Mouse (Mus musculus) forebrain, embryonic 15.5 days (tissue): ENCODE measurements around the gene Gga1. TPM values are rescaled to one million over a fixed set of nuclear protein-coding genes. Genes with fewer than 3 reads are reported as not detected.
"Not testable (repeated sequence)": the region's sequence is repeated elsewhere in the genome, so short reads cannot be mapped to it uniquely, and the experiment has no call there.

ENCODE experiments used
- ATAC-seq: fragments of 200-750 bp; cut with Nextera tagmentation; replicated peaks from 2 replicates; pipeline ENCODE4 v1.8.0; 2017; ENCODE audit warnings: mild to moderate bottlenecking, moderate TSS enrichment, moderate library complexity
- H3K27ac ChIP-seq: fragments of 300-500 bp; sonication (generic); replicated peaks from 2 replicates; pipeline ENCODE4 v1.5.1; 2015; ENCODE audit warnings: mild to moderate bottlenecking, inconsistent platforms
- H3K27me3 ChIP-seq: fragments of 300-500 bp; sonication (generic); 2 replicates; pipeline ENCODE4 v1.6.1; 2015; ENCODE audit warnings: inconsistent platforms
- H3K36me3 ChIP-seq: fragments of 300-500 bp; sonication (generic); 2 replicates; pipeline ENCODE4 v1.6.1; 2015; ENCODE audit warnings: mild to moderate bottlenecking, inconsistent platforms
- H3K4me1 ChIP-seq: fragments of 300-500 bp; sonication (generic); 2 replicates; pipeline ENCODE4 v1.6.1; 2015; ENCODE audit warnings: inconsistent platforms
- H3K4me2 ChIP-seq: fragments of 300-500 bp; sonication (generic); replicated peaks from 2 replicates; pipeline ENCODE4 v1.6.1; 2015; ENCODE audit warnings: mild to moderate bottlenecking, inconsistent platforms
- H3K4me3 ChIP-seq: fragments of 300-500 bp; sonication (generic); 2 replicates; pipeline ENCODE4 v1.5.1; 2015; ENCODE audit warnings: mild to moderate bottlenecking, inconsistent platforms
- H3K9ac ChIP-seq: fragments of 300-500 bp; sonication (generic); replicated peaks from 2 replicates; pipeline ENCODE4 v1.6.1; 2015; ENCODE audit warnings: mild to moderate bottlenecking, inconsistent platforms
- H3K9me3 ChIP-seq: fragments of 300-500 bp; sonication (generic); 2 replicates; pipeline ENCODE4 v1.6.1; 2016; ENCODE audit warnings: inconsistent platforms
- whole genome bisulfite sequencing: fragments of 180-500 bp; shearing (Covaris S2); methylation state at CpG from one replicate; pipeline ENCODE4 v1.1.7; 2015; ENCODE audit warnings: mixed read lengths; 5-methylcytosine and 5-hydroxymethylcytosine counted together
- polyA plus RNA-seq: library from polyadenylated mRNA; unstranded; fragments of >200 nt; fragmentation: Nextera tagmentation; extraction: Ambion mirVana; gene quantifications from 2 replicates; pipeline ENCODE4 v1.2.1, GENCODE M21; 2015

Gene Gga1
- polyA plus RNA-seq, 1 experiment from 2014 or later: 60.3 TPM

- WGBS: 46% methylated on average over 13 of the region's 13 CpGs
- no peak for ATAC-seq
- no peak overlapping the region for H3K4me2 ChIP-seq
- H3K27ac ChIP-seq: no peak overlapping the region
- peaks cover 5% of the 10 kb centered on the region; the same call in 1 of the 2 replicates for H3K4me1 ChIP-seq
- no peaks in the 10 kb centered on the region for H3K27me3 ChIP-seq
- no peak overlapping the region for H3K9ac ChIP-seq
- H3K9me3 ChIP-seq: no peaks in the 10 kb centered on the region
- no peak overlapping the region for H3K4me3 ChIP-seq
- H3K36me3 ChIP-seq: no peaks in the 10 kb centered on the region
These were observed 13.1 kb upstream of the Gga1 start for GRCm38 (mm10) chr15:78863852-78864253.

GRCm38 (mm10) chr15:78868398-78868797 lies 8.6 kb upstream of the Gga1 start:
- no peak overlapping the region for H3K4me2 ChIP-seq
- peak overlapping the region; percentile 73 for H3K27ac ChIP-seq
- no peak overlapping the region for H3K4me3 ChIP-seq
- no peak overlapping the region; the same call in 1 of the 2 replicates for H3K9ac ChIP-seq
- H3K27me3 ChIP-seq: no peaks in the 10 kb centered on the region
- H3K9me3 ChIP-seq: no peaks in the 10 kb centered on the region
- ATAC-seq: peak; percentile 90
- WGBS: 9% methylated on average over 9 of the region's 9 CpGs
- H3K4me1 ChIP-seq: peaks cover 8% of the 10 kb centered on the region; the same call in 1 of the 2 replicates
- H3K36me3 ChIP-seq: no peaks in the 10 kb centered on the region

GRCm38 (mm10) chr15:78868826-78869233 lies 8.2 kb upstream of the Gga1 start:
- ATAC-seq: peak; percentile 73
- Histone ChIP-seq H3K27me3 (no peaks in the 10 kb centered on the region), H3K9me3 (no peaks in the 10 kb centered on the region), H3K27ac (peak overlapping the region; percentile 73), H3K9ac (no peak overlapping the region; the same call in 1 of the 2 replicates), H3K4me2 (no peak overlapping the region), H3K4me1 (peaks cover 12% of the 10 kb centered on the region; the same call in 1 of the 2 replicates), H3K4me3 (no peak overlapping the region), H3K36me3 (no peaks in the 10 kb centered on the region)
- WGBS: 35% methylated on average over 7 of the region's 7 CpGs

- no peak overlapping the region for H3K4me2 ChIP-seq
- ATAC-seq: no peak
- no peak overlapping the region for H3K27ac ChIP-seq
- no peak overlapping the region for H3K4me3 ChIP-seq
- H3K27me3 ChIP-seq: no peaks in the 10 kb centered on the region
- no peaks in the 10 kb centered on the region for H3K9me3 ChIP-seq
- peaks cover 15% of the 10 kb centered on the region; the same call in 1 of the 2 replicates for H3K4me1 ChIP-seq
- no peak overlapping the region for H3K9ac ChIP-seq
- no peaks in the 10 kb centered on the region for H3K36me3 ChIP-seq
- 23% methylated on average over 6 of the region's 6 CpGs for WGBS
These were observed 7.2 kb upstream of the Gga1 start for GRCm38 (mm10) chr15:78869775-78870174.

GRCm38 (mm10) chr15:78872021-78872608 lies 4.9 kb upstream of the Gga1 start:
- Histone ChIP-seq H3K27me3 (no peaks in the 10 kb centered on the region), H3K9ac (no peak overlapping the region), H3K36me3 (no peaks in the 10 kb centered on the region), H3K4me2 (no peak overlapping the region), H3K4me3 (no peak overlapping the region), H3K9me3 (no peaks in the 10 kb centered on the region), H3K27ac (no peak overlapping the region), H3K4me1 (peaks cover 28% of the 10 kb centered on the region)
- ATAC-seq: no peak
- 62% methylated on average over 5 of the region's 5 CpGs for WGBS

GRCm38 (mm10) chr15:78873803-78874435 lies 3.1 kb upstream of the Gga1 start:
- 37% methylated on average over 13 of the region's 13 CpGs for WGBS
- Histone ChIP-seq H3K4me2 (no peak overlapping the region), H3K4me3 (no peak overlapping the region), H3K27ac (peak overlapping the region; percentile 84), H3K4me1 (peaks cover 30% of the 10 kb centered on the region), H3K36me3 (no peaks in the 10 kb centered on the region), H3K27me3 (no peaks in the 10 kb centered on the region), H3K9me3 (no peaks in the 10 kb centered on the region), H3K9ac (no peak overlapping the region; the same call in 1 of the 2 replicates)
- no peak for ATAC-seq

- peaks cover 34% of the 10 kb centered on the region for H3K4me1 ChIP-seq
- H3K27me3 ChIP-seq: no peaks in the 10 kb centered on the region
- no peak overlapping the region for H3K4me3 ChIP-seq
- ATAC-seq: no peak
- H3K36me3 ChIP-seq: no peaks in the 10 kb centered on the region; the same call in 1 of the 2 replicates
- no peaks in the 10 kb centered on the region for H3K9me3 ChIP-seq
- WGBS: 70% methylated on average over 8 of the region's 8 CpGs
- H3K9ac ChIP-seq: no peak overlapping the region
- H3K4me2 ChIP-seq: no peak overlapping the region
- H3K27ac ChIP-seq: no peak overlapping the region
These were observed 2.0 kb upstream of the Gga1 start for GRCm38 (mm10) chr15:78874989-78875388.

GRCm38 (mm10) chr15:78875537-78875936 lies 1.5 kb upstream of the Gga1 start:
- no peak for ATAC-seq
- Histone ChIP-seq H3K27ac (peak overlapping the region; percentile 98), H3K36me3 (no peaks in the 10 kb centered on the region; the same call in 1 of the 2 replicates), H3K27me3 (no peaks in the 10 kb centered on the region), H3K4me3 (no peak overlapping the region), H3K4me2 (no peak overlapping the region), H3K4me1 (peaks cover 34% of the 10 kb centered on the region), H3K9ac (peak overlapping the region; percentile 75; the same call in 1 of the 2 replicates), H3K9me3 (no peaks in the 10 kb centered on the region)
- 83% methylated on average over 5 of the region's 5 CpGs for WGBS

- H3K27ac ChIP-seq: peak overlapping the region; percentile 98
- H3K9me3 ChIP-seq: no peaks in the 10 kb centered on the region
- WGBS: 4% methylated on average over 17 of the region's 17 CpGs
- no peaks in the 10 kb centered on the region; the same call in 1 of the 2 replicates for H3K36me3 ChIP-seq
- H3K4me2 ChIP-seq: peak overlapping the region; percentile 54
- H3K27me3 ChIP-seq: no peaks in the 10 kb centered on the region
- peak overlapping the region; percentile 78 for H3K4me3 ChIP-seq
- peak overlapping the region; percentile 75 for H3K9ac ChIP-seq
- ATAC-seq: peak; percentile 29
- peaks cover 34% of the 10 kb centered on the region for H3K4me1 ChIP-seq
These were observed 713 bp upstream of the Gga1 start for GRCm38 (mm10) chr15:78876258-78876696.

- Histone ChIP-seq H3K9me3 (no peaks in the 10 kb centered on the region), H3K4me3 (peak overlapping the region; percentile 78), H3K4me1 (peaks cover 34% of the 10 kb centered on the region), H3K27me3 (no peaks in the 10 kb centered on the region), H3K36me3 (peaks cover 16% of the 10 kb centered on the region), H3K4me2 (peak overlapping the region; percentile 52), H3K9ac (peak overlapping the region; percentile 75), H3K27ac (peak overlapping the region; percentile 98)
- under 1% methylated on average over 16 of the region's 17 CpGs for WGBS
- peak; percentile 1; the same call in 1 of the 2 replicates for ATAC-seq
These were observed 910 bp downstream of the Gga1 start for GRCm38 (mm10) chr15:78877810-78878390.

- not testable (repeated sequence) for H3K4me2 ChIP-seq, H3K9me3 ChIP-seq, H3K27ac ChIP-seq, H3K4me3 ChIP-seq, H3K27me3 ChIP-seq, H3K9ac ChIP-seq, ATAC-seq
- 79% methylated on average over 7 of the region's 7 CpGs for WGBS
- Histone ChIP-seq H3K4me1 (peaks cover 29% of the 10 kb centered on the region), H3K36me3 (peaks cover 26% of the 10 kb centered on the region)
These were observed 2.0 kb downstream of the Gga1 start for GRCm38 (mm10) chr15:78878792-78879516.

- H3K36me3 ChIP-seq: peaks cover 39% of the 10 kb centered on the region
- H3K9ac ChIP-seq: no peak overlapping the region
- no peaks in the 10 kb centered on the region for H3K9me3 ChIP-seq
- H3K27me3 ChIP-seq: no peaks in the 10 kb centered on the region
- H3K27ac ChIP-seq: no peak overlapping the region
- 91% methylated on average over 8 of the region's 8 CpGs for WGBS
- no peak overlapping the region for H3K4me3 ChIP-seq
- H3K4me2 ChIP-seq: no peak overlapping the region
- ATAC-seq: no peak
- H3K4me1 ChIP-seq: peaks cover 27% of the 10 kb centered on the region
These were observed 3.4 kb downstream of the Gga1 start for GRCm38 (mm10) chr15:78880432-78880831.
